Mouse (Mus musculus): ENCODE measurements around the gene Olfr1414.

- no peak for TF ChIP-seq BHLHE40 (IDR thresholded peaks at IDR 0.05; ENCODE audit: low read depth, low read length)
- no peak for TF ChIP-seq POLR2A (IDR thresholded peaks at IDR 0.05; ENCODE audit: low read depth, low read length)
- no peak for TF ChIP-seq JUND (conservative IDR thresholded peaks at IDR 0.05; ENCODE audit: low read depth, low read length)
- no peak for TF ChIP-seq ELF1 (IDR thresholded peaks at IDR 0.05; ENCODE audit: low read depth, low read length)
- no peak for TF ChIP-seq CTCF (conservative IDR thresholded peaks at IDR 0.05 in 1 of 2, IDR thresholded peaks at IDR 0.05 in 1 of 2; ENCODE audit: low read depth in 2 of 2, low read length in 2 of 2)
- no peak for TF ChIP-seq SIN3A (IDR thresholded peaks at IDR 0.05; ENCODE audit: low read length)
Observed at GRCm38 (mm10) chr1:92485013-92485412, 33.4 kb downstream of the Olfr1414 start, which contains the start of gene Olfr1416.

Measured in CH12.LX (cell line).